Comparison of ENCODE assay signal across 8 mouse cellular contexts in genomic region chr5:31201742-31202590, GRCm38 (mm10). TPM values are rescaled to one million over a fixed set of nuclear protein-coding genes. Genes with fewer than 3 reads are reported as not detected.
DNase-seq lines count a peak whose midpoint lies in the region; ATAC-seq and TF ChIP-seq lines count a peak whose summit lies in the region.

Gene Zfp513, minus strand, starts transcription at chr5:31202303.

- ATAC-seq in activated CD4-positive, CD25-positive, alpha-beta regulatory T cell, adult 4 months, result peak; percentile 99

- H3K4me3 ChIP-seq in cortical plate, adult 2 months (ENCODE audit: insufficient read depth, low read length), result peak within 1 kb of the TSS; percentile 69
- peak within 1 kb of the TSS; percentile 92 for H3K4me3 ChIP-seq in megakaryocyte, embryonic 14.5 days (replicated peaks)

- peak; percentile 93 to 95 for DNase-seq in gastrocnemius, adult 8-10 months (ENCODE audit: low spot score in 2 of 2)
- peak; percentile 96 for DNase-seq in hindlimb bud, embryonic 11.5 days (ENCODE audit: extremely low spot score, low read depth, low spot score)
- DNase-seq in left cerebral cortex, adult 8-10 months (ENCODE audit: low spot score in 2 of 2), result peak; percentile 89 to 99
- DNase-seq in right cerebral cortex, postnatal 10 days (ENCODE audit: low spot score in 2 of 2), result peak; percentile 99 to 100
- peak; percentile 84 for DNase-seq in urinary bladder, postnatal 25 days (ENCODE audit: low spot score)

- H3K27ac ChIP-seq in cortical plate, adult 2 months (ENCODE audit: insufficient read depth, low read length), result peak within 1 kb of the TSS; percentile 59

- no peaks in the 10 kb centered on the region for H3K9me3 ChIP-seq in megakaryocyte, embryonic 14.5 days

- no peak for TF ChIP-seq CTCF in cortical plate, adult 2 months (IDR thresholded peaks at IDR 0.05; ENCODE audit: extremely low read depth, insufficient read depth, low read length)

- H3K36me3 ChIP-seq in megakaryocyte, embryonic 14.5 days (replicated peaks; ENCODE audit: low read length), result peaks cover 85% of the 10 kb centered on the region

- no peaks in the 10 kb centered on the region for H3K27me3 ChIP-seq in megakaryocyte, embryonic 14.5 days (replicated peaks)

- no peaks in the 10 kb centered on the region for H3K4me1 ChIP-seq in cortical plate, adult 2 months (ENCODE audit: control insufficient read depth, insufficient read depth, low read length)
- H3K4me1 ChIP-seq in megakaryocyte, embryonic 14.5 days, result peaks cover 66% of the 10 kb centered on the region

- TF ChIP-seq POLR2A in cortical plate, adult 2 months (IDR thresholded peaks at IDR 0.05; ENCODE audit: extremely low read depth, insufficient read depth, low read length), result peak; percentile 90

RNA-seq across cellular contexts. Expression of gene Zfp513, which starts in this region (rescaled TPM):
- polyA plus RNA-seq in activated CD4-positive, CD25-positive, alpha-beta regulatory T cell, adult 4 months (2017; shearing (Covaris generic)), result 1 to 10 TPM; 2.4 to 4.4 TPM
- polyA plus RNA-seq in cortical plate, adult 2 months (2012; rRNA removed), result 38.1 and 42.1 TPM in 2 replicates
- 10 to 100 TPM in 1 of 4 experiments, 1 to 10 TPM in 3; 6.5 to 12.3 (median 8.5) TPM for total RNA-seq in gastrocnemius, adult 8-10 months (2022)
- total RNA-seq in left cerebral cortex, adult 8-10 months (2022), result 10 to 100 TPM; 24.1 to 31.4 (median 28.4) TPM
- polyA plus RNA-seq in megakaryocyte, embryonic 14.5 days (2012; ENCODE audit: insufficient read depth, low replicate concordance), result 34.2 and 67.1 TPM in 2 replicates

Comparison
In these comparisons a context has a peak if more than half of its experiments do, and no peak if none do; other contexts are left out.
1. Peak in every context shown above with its lines: DNase-seq, ATAC-seq, H3K4me3 ChIP-seq and H3K27ac ChIP-seq.